8 mouse cellular contexts compared by ENCODE assay signal in genomic region chr5:18358778-18359177, GRCm38 (mm10). TPM values are rescaled to one million over a fixed set of nuclear protein-coding genes. Genes with fewer than 3 reads are reported as not detected.
A peak's percentile ranks its signal among the peaks of the same experiment; 100 is the strongest.
DNase-seq lines count a peak whose midpoint lies in the region; ATAC-seq and TF ChIP-seq lines count a peak whose summit lies in the region.

No protein-coding gene starts in this region.

- H3K36me3 ChIP-seq in heart, embryonic 16.5 days (ENCODE audit: control insufficient read depth, insufficient read depth) = no peaks in the 10 kb centered on the region
- H3K36me3 ChIP-seq in embryonic facial prominence, embryonic 11.5 days (replicated peaks; ENCODE audit: control insufficient read depth, insufficient read depth, low read depth, low read length) = no peaks in the 10 kb centered on the region
- H3K36me3 ChIP-seq in hindbrain, postnatal 0 days (ENCODE audit: insufficient read depth, low read length) = no peaks in the 10 kb centered on the region
- H3K36me3 ChIP-seq in midbrain, embryonic 16.5 days (ENCODE audit: control insufficient read depth, insufficient read depth, low read length) = no peaks in the 10 kb centered on the region

- DNase-seq in heart, postnatal 10 days = no peak
- no peak for DNase-seq in embryonic facial prominence, embryonic 11.5 days (ENCODE audit: low spot score)
- DNase-seq in hindbrain, postnatal 0 days (ENCODE audit: low spot score) = peak; percentile 31
- DNase-seq in right cerebral cortex, postnatal 25 days = no peak
- no peak for DNase-seq in ovary, postnatal 36 days (ENCODE audit: low spot score)
- DNase-seq in thymus, postnatal 25 days = no peak

- intact Hi-C loops in heart, postnatal 10 days (cut with DNase I) = loop anchor here (10.0 kb wide), 1 partner anchor 544 kb away; no protein-coding TSS in a partner anchor

- ATAC-seq in heart, embryonic 16.5 days (replicated peaks; ENCODE audit: extremely low read depth, insufficient read depth, low FRiP score) = no peak
- no peak for ATAC-seq in embryonic facial prominence, embryonic 11.5 days (replicated peaks; ENCODE audit: insufficient number of reproducible peaks, low FRiP score, low TSS enrichment, low read depth)
- no peak for ATAC-seq in hindbrain, postnatal 0 days
- ATAC-seq in midbrain, embryonic 16.5 days = no peak

- peaks cover 3% of the 10 kb centered on the region; the same call in 1 of the 2 replicates for H3K9me3 ChIP-seq in heart, embryonic 16.5 days (replicated peaks; ENCODE audit: control insufficient read depth, low read length)
- H3K9me3 ChIP-seq in embryonic facial prominence, embryonic 11.5 days (replicated peaks; ENCODE audit: control insufficient read depth, low read length) = no peaks in the 10 kb centered on the region
- no peaks in the 10 kb centered on the region for H3K9me3 ChIP-seq in hindbrain, postnatal 0 days (ENCODE audit: low read length)
- no peaks in the 10 kb centered on the region for H3K9me3 ChIP-seq in midbrain, embryonic 16.5 days (replicated peaks; ENCODE audit: control insufficient read depth, low read length, poor library complexity, severe bottlenecking)

- peak overlapping the region; percentile 88 for H3K4me3 ChIP-seq in heart, embryonic 16.5 days (ENCODE audit: low read length)
- peak overlapping the region; percentile 74 for H3K4me3 ChIP-seq in embryonic facial prominence, embryonic 11.5 days (ENCODE audit: low read depth, low read length)
- H3K4me3 ChIP-seq in hindbrain, postnatal 0 days (ENCODE audit: low read length) = peak overlapping the region; percentile 87
- peak overlapping the region; percentile 57 for H3K4me3 ChIP-seq in midbrain, embryonic 16.5 days (ENCODE audit: low read depth, low read length)

- TF ChIP-seq CTCF in hindbrain, postnatal 0 days (IDR thresholded peaks at IDR 0.05; ENCODE audit: low read depth) = no peak

- peak overlapping the region; percentile 85 for H3K4me2 ChIP-seq in heart, embryonic 16.5 days (ENCODE audit: low read depth, low read length)
- peak overlapping the region; percentile 93; the same call in 1 of the 2 replicates for H3K4me2 ChIP-seq in embryonic facial prominence, embryonic 11.5 days (ENCODE audit: low read depth, low read length)
- peak overlapping the region; percentile 89 for H3K4me2 ChIP-seq in hindbrain, postnatal 0 days (ENCODE audit: low read depth, low read length)
- H3K4me2 ChIP-seq in midbrain, embryonic 16.5 days (ENCODE audit: low read length) = peak overlapping the region; percentile 79

- H3K27ac ChIP-seq in heart, embryonic 16.5 days (ENCODE audit: low read length) = no peak overlapping the region
- no peak overlapping the region for H3K27ac ChIP-seq in embryonic facial prominence, embryonic 11.5 days (replicated peaks; ENCODE audit: low read depth, low read length)
- H3K27ac ChIP-seq in hindbrain, postnatal 0 days = no peak overlapping the region
- H3K27ac ChIP-seq in midbrain, embryonic 16.5 days (ENCODE audit: low read length) = no peak overlapping the region

- no peaks in the 10 kb centered on the region for H3K27me3 ChIP-seq in heart, embryonic 16.5 days (ENCODE audit: control insufficient read depth, insufficient read depth, low read length)
- H3K27me3 ChIP-seq in embryonic facial prominence, embryonic 11.5 days (ENCODE audit: control insufficient read depth, insufficient read depth, low read length) = no peaks in the 10 kb centered on the region; the same call in 1 of the 2 replicates
- H3K27me3 ChIP-seq in hindbrain, postnatal 0 days (ENCODE audit: insufficient read depth, low read length) = no peaks in the 10 kb centered on the region
- H3K27me3 ChIP-seq in midbrain, embryonic 16.5 days (ENCODE audit: control insufficient read depth, insufficient read depth, low read depth, low read length) = no peaks in the 10 kb centered on the region

- WGBS in heart, embryonic 16.5 days = 28% methylated on average over 6 of the region's 6 CpGs
- 39% methylated on average over 6 of the region's 6 CpGs for WGBS in embryonic facial prominence, embryonic 11.5 days
- 31% methylated on average over 6 of the region's 6 CpGs for WGBS in hindbrain, postnatal 0 days
- 25% methylated on average over 6 of the region's 6 CpGs for WGBS in midbrain, embryonic 16.5 days

- peak overlapping the region; percentile 90 for H3K9ac ChIP-seq in heart, embryonic 16.5 days (ENCODE audit: low read length)
- no peak overlapping the region for H3K9ac ChIP-seq in embryonic facial prominence, embryonic 11.5 days (replicated peaks; ENCODE audit: low read length)
- peak overlapping the region; percentile 88 for H3K9ac ChIP-seq in hindbrain, postnatal 0 days (replicated peaks; ENCODE audit: low read length)
- H3K9ac ChIP-seq in midbrain, embryonic 16.5 days (ENCODE audit: low read depth, low read length) = peak overlapping the region; percentile 77

- peaks cover 9% of the 10 kb centered on the region for H3K4me1 ChIP-seq in heart, embryonic 16.5 days (ENCODE audit: control insufficient read depth, insufficient read depth, low read length)
- H3K4me1 ChIP-seq in embryonic facial prominence, embryonic 11.5 days (ENCODE audit: control insufficient read depth, insufficient read depth, low read length) = no peaks in the 10 kb centered on the region
- no peaks in the 10 kb centered on the region for H3K4me1 ChIP-seq in hindbrain, postnatal 0 days (ENCODE audit: insufficient read depth, low read length)
- H3K4me1 ChIP-seq in midbrain, embryonic 16.5 days (ENCODE audit: control insufficient read depth, insufficient read depth, low read length) = peaks cover 16% of the 10 kb centered on the region

RNA-seq across cellular contexts. Expression of gene Gnai1, which starts 1.4 kb away (rescaled TPM):
- 24.1 and 25.1 TPM in 2 replicates for polyA plus RNA-seq in heart, embryonic 16.5 days (2015; fragmentation: Nextera tagmentation; extraction: Ambion mirVana)
- total RNA-seq in heart, postnatal 10 days (2021) = 10 to 100 TPM; 15.0 to 16.4 TPM
- 19.9 TPM in 2 replicates for polyA plus RNA-seq in embryonic facial prominence, embryonic 11.5 days (2014; fragmentation: Nextera tagmentation; extraction: Ambion mirVana)
- 51.1 and 61.2 TPM in 2 replicates for total RNA-seq in hindbrain, postnatal 0 days (2014; rRNA removed)
- polyA plus RNA-seq in hindbrain, postnatal 0 days (2015; fragmentation: Nextera tagmentation; extraction: Ambion mirVana) = 87.5 and 95.9 TPM in 2 replicates
- polyA plus RNA-seq in midbrain, embryonic 16.5 days (2015; fragmentation: Nextera tagmentation; extraction: Ambion mirVana) = 104 and 109 TPM in 2 replicates
